Mouse (Mus musculus) lung, postnatal 4 days (tissue): ENCODE measurements around the gene H2al1h.
"Not testable (repeated sequence)": the region's sequence is repeated elsewhere in the genome, so short reads cannot be mapped to it uniquely, and the experiment has no call there.

ENCODE experiments used
- DNase-seq, 2 experiments: peaks; one replicate each; pipeline ENCODE4 v3.0.0; 2021

The H2al1h gene

GRCm38 (mm10) chrX:11321192-11321591 lies at the start of gene H2al1h:
H2al1h (plus strand) TSS chrX:11321492.
- DNase-seq, result not testable (repeated sequence)

- no peak for DNase-seq
Observed at GRCm38 (mm10) chrX:11273190-11273589, 48.1 kb upstream of the H2al1h start.

- DNase-seq, result no peak
Observed at GRCm38 (mm10) chrX:11277083-11277482, 44.2 kb upstream of the H2al1h start.

GRCm38 (mm10) chrX:11280741-11281140 lies 40.6 kb upstream of the H2al1h start:
- no peak for DNase-seq

GRCm38 (mm10) chrX:11288306-11288882 lies 32.9 kb upstream of the H2al1h start:
- peak; percentile 32 to 33 for DNase-seq

GRCm38 (mm10) chrX:11289244-11289643 lies 32.0 kb upstream of the H2al1h start:
- DNase-seq, result no peak

- DNase-seq, result not testable (repeated sequence)
Observed at GRCm38 (mm10) chrX:11298957-11299356, 22.3 kb upstream of the H2al1h start, which contains the start of gene H2al1a. H2al1a (plus strand) TSS chrX:11299257.

GRCm38 (mm10) chrX:11302132-11302531 lies 19.2 kb upstream of the H2al1h start, which contains the start of gene H2al1b:
H2al1b (plus strand) TSS chrX:11302432.
- DNase-seq, result not testable (repeated sequence)

- DNase-seq, result not testable (repeated sequence)
Observed at GRCm38 (mm10) chrX:11305355-11305754, 15.9 kb upstream of the H2al1h start, which contains the start of gene H2al1c. H2al1c (plus strand) TSS chrX:11305655.

GRCm38 (mm10) chrX:11308524-11308923 lies 12.8 kb upstream of the H2al1h start, which contains the start of gene H2al1d:
H2al1d (plus strand) TSS chrX:11308824.
- not testable (repeated sequence) for DNase-seq

- not testable (repeated sequence) for DNase-seq
Observed at GRCm38 (mm10) chrX:11311634-11312033, 9.7 kb upstream of the H2al1h start, which contains the start of gene H2al1e. H2al1e (plus strand) TSS chrX:11311934.

- DNase-seq, result not testable (repeated sequence)
Observed at GRCm38 (mm10) chrX:11314858-11315257, 6.4 kb upstream of the H2al1h start, which contains the start of gene H2al1f. H2al1f (plus strand) TSS chrX:11315158.

- DNase-seq, result not testable (repeated sequence)
Observed at GRCm38 (mm10) chrX:11317956-11318355, 3.3 kb upstream of the H2al1h start, which contains the start of gene H2al1g. H2al1g (plus strand) TSS chrX:11318256.

- DNase-seq, result not testable (repeated sequence)
Observed at GRCm38 (mm10) chrX:11324359-11324758, 3.1 kb downstream of the H2al1h start, which contains the start of gene H2al1i. H2al1i (plus strand) TSS chrX:11324659.

- DNase-seq, result not testable (repeated sequence)
Observed at GRCm38 (mm10) chrX:11327522-11327921, 6.2 kb downstream of the H2al1h start, which contains the start of gene H2al1j. H2al1j (plus strand) TSS chrX:11327822.

GRCm38 (mm10) chrX:11345762-11346161 lies 24.5 kb downstream of the H2al1h start:
- peak in 1 of 2 experiments; percentile 34 for DNase-seq

GRCm38 (mm10) chrX:11346756-11347155 lies 25.5 kb downstream of the H2al1h start:
- no peak for DNase-seq

GRCm38 (mm10) chrX:11360823-11361222 lies 39.5 kb downstream of the H2al1h start:
- DNase-seq, result no peak

GRCm38 (mm10) chrX:11361261-11361660 lies 40.0 kb downstream of the H2al1h start:
- DNase-seq, result no peak

- peak in 1 of 2 experiments; percentile 43 for DNase-seq
Observed at GRCm38 (mm10) chrX:11363890-11364289, 42.6 kb downstream of the H2al1h start.

GRCm38 (mm10) chrX:11365151-11365550 lies 43.9 kb downstream of the H2al1h start:
- DNase-seq, result no peak
